Mouse (Mus musculus) kidney, adult 2 months (tissue): Measurements from ENCODE around the gene Gm49711.

Source experiments
- CTCF ChIP-seq: fragments of 200-500 bp; conservative IDR thresholded peaks from 2 replicates; pipeline ENCODE4 v1.5.1; 2011; ENCODE audit warnings: low read depth, mild to moderate bottlenecking, control low read depth, low read length, moderate library complexity, mixed read lengths; ENCODE audit not compliant: insufficient read depth, insufficient read length
- POLR2A ChIP-seq: fragments of 200-500 bp; IDR thresholded peaks from one replicate; pipeline ENCODE4 v1.6.1; 2011; ENCODE audit warnings: low read depth, low read length, control low read depth

GRCm38 (mm10) chr16:92162289-92162688 lies 104.2 kb downstream of the Gm49711 start:
- no peak for TF ChIP-seq CTCF
- TF ChIP-seq POLR2A: no peak
